Mouse (Mus musculus): ENCODE measurements around the gene Olfr789. TPM values are rescaled to one million over a fixed set of nuclear protein-coding genes. Genes with fewer than 3 reads are reported as not detected.

Gene Olfr789
- polyA plus RNA-seq (2017; shearing (Covaris generic)) = under 1 TPM in 1 of 2 experiments, not detected in 1; 0.06 TPM

GRCm38 (mm10) chr10:129484452-129484851 is at the start of gene Olfr789:
TSS of gene Olfr789 (plus strand) at chr10:129484752.

GRCm38 (mm10) chr10:129461562-129461961 is 23.0 kb upstream of the Olfr789 start, which contains the start of gene Olfr787:
TSS of gene Olfr787 (plus strand) at chr10:129461862.

DNA sequence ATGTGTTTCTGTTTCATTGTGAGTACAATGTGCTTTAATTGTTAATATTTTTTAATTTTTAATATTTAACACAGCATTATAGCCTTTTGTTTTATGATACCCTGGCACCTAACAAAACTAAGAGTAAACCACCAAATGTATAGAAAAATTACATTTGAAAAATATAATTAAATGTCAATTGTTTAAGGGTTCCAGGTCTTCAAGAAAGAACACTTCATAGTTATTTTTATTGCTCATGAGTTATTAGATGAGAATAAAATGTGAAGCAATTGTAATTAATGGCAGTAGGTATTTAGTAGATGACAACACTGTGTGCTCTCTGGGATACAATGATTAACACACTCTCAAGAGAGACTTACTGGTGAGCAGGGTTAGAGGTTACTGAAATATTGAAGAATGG is 13.9 kb upstream of the Olfr789 start, which contains the start of gene Olfr788:
Gene Olfr788 (plus strand): TSS at position 301 of the 400 bp plus-strand sequence.

GRCm38 (mm10) chr10:129498192-129498591 is 13.6 kb downstream of the Olfr789 start, which contains the start of gene Olfr790:
TSS of gene Olfr790 (plus strand) at chr10:129498492.

GRCm38 (mm10) chr10:129521492-129521891 is 36.9 kb downstream of the Olfr789 start, which contains the start of gene Olfr791:
TSS of gene Olfr791 (plus strand) at chr10:129521792.

GRCm38 (mm10) chr10:129538862-129539261 is 54.3 kb downstream of the Olfr789 start, which contains the start of gene Olfr792:
TSS of gene Olfr792 (plus strand) at chr10:129539162.

Other genes with a start within 250 kb of the Olfr789 start
- not detected for gene Olfr774, start 248.5 kb upstream of the Olfr789 start, polyA plus RNA-seq (2017; shearing (Covaris generic))
- not detected for gene Olfr775, start 236.3 kb upstream of the Olfr789 start, polyA plus RNA-seq (2017; shearing (Covaris generic))
- gene Olfr776, start 225.6 kb upstream of the Olfr789 start, polyA plus RNA-seq (2017; shearing (Covaris generic)) = not detected
- not detected for gene Olfr777, start 213.3 kb upstream of the Olfr789 start, polyA plus RNA-seq (2017; shearing (Covaris generic))
- under 1 TPM; 0.05 to 0.34 TPM for gene Olfr780, start 166.6 kb upstream of the Olfr789 start, polyA plus RNA-seq (2017; shearing (Covaris generic))
- under 1 TPM in 1 of 2 experiments, not detected in 1; 0.22 TPM for gene Olfr781, start 155.9 kb upstream of the Olfr789 start, polyA plus RNA-seq (2017; shearing (Covaris generic))
- gene Olfr782, start 135.9 kb upstream of the Olfr789 start, polyA plus RNA-seq (2017; shearing (Covaris generic)) = not detected
- under 1 TPM in 1 of 2 experiments, not detected in 1; 0.12 TPM for gene Olfr784, start 100.7 kb upstream of the Olfr789 start, polyA plus RNA-seq (2017; shearing (Covaris generic))
- gene Olfr785, start 79.3 kb upstream of the Olfr789 start, polyA plus RNA-seq (2017; shearing (Covaris generic)) = under 1 TPM in 1 of 2 experiments, not detected in 1; 0.69 TPM
- gene Olfr786, start 57.4 kb upstream of the Olfr789 start, polyA plus RNA-seq (2017; shearing (Covaris generic)) = not detected
- gene Olfr787, start 22.9 kb upstream of the Olfr789 start, polyA plus RNA-seq (2017; shearing (Covaris generic)) = 1 to 10 TPM in 1 of 2 experiments, under 1 TPM in 1; 0.14 to 1.8 TPM
- under 1 TPM in 1 of 2 experiments, not detected in 1; 0.04 TPM for gene Olfr788, start 13.8 kb upstream of the Olfr789 start, polyA plus RNA-seq (2017; shearing (Covaris generic))
- gene Olfr790, start 13.7 kb downstream of the Olfr789 start, polyA plus RNA-seq (2017; shearing (Covaris generic)) = not detected
- gene Olfr791, start 37.0 kb downstream of the Olfr789 start, polyA plus RNA-seq (2017; shearing (Covaris generic)) = under 1 TPM in 1 of 2 experiments, not detected in 1; 0.48 TPM
- gene Olfr792, start 54.4 kb downstream of the Olfr789 start, polyA plus RNA-seq (2017; shearing (Covaris generic)) = under 1 TPM in 1 of 2 experiments, not detected in 1; 0.31 TPM
- not detected for gene Olfr794, start 82.9 kb downstream of the Olfr789 start, polyA plus RNA-seq (2017; shearing (Covaris generic))
- not detected for gene Olfr796, start 127.8 kb downstream of the Olfr789 start, polyA plus RNA-seq (2017; shearing (Covaris generic))
- 1 to 10 TPM in 1 of 2 experiments, under 1 TPM in 1; 0.13 to 1.1 TPM for gene Olfr798, start 143.2 kb downstream of the Olfr789 start, polyA plus RNA-seq (2017; shearing (Covaris generic))
- under 1 TPM in 1 of 2 experiments, not detected in 1; 0.43 TPM for gene Olfr799, start 152.7 kb downstream of the Olfr789 start, polyA plus RNA-seq (2017; shearing (Covaris generic))
- gene Olfr800, start 172.9 kb downstream of the Olfr789 start, polyA plus RNA-seq (2017; shearing (Covaris generic)) = not detected
- gene Olfr801, start 189.1 kb downstream of the Olfr789 start, polyA plus RNA-seq (2017; shearing (Covaris generic)) = 1 to 10 TPM in 1 of 2 experiments, under 1 TPM in 1; 0.27 to 2.8 TPM
- gene Olfr802, start 203.4 kb downstream of the Olfr789 start, polyA plus RNA-seq (2017; shearing (Covaris generic)) = under 1 TPM in 1 of 2 experiments, not detected in 1; 0.13 TPM
- not detected for gene Olfr803, start 209.5 kb downstream of the Olfr789 start, polyA plus RNA-seq (2017; shearing (Covaris generic))
- gene Olfr804, start 218.5 kb downstream of the Olfr789 start, polyA plus RNA-seq (2017; shearing (Covaris generic)) = under 1 TPM; 0.02 to 0.07 TPM
- gene Olfr805, start 244.6 kb downstream of the Olfr789 start, polyA plus RNA-seq (2017; shearing (Covaris generic)) = not detected

Measured in inflammation-experienced regulatory T-cells (primary cell).